Mouse (Mus musculus): ENCODE results near the gene Olfr1049.
"Not testable (repeated sequence)": the region's sequence is repeated elsewhere in the genome, so short reads cannot be mapped to it uniquely, and the experiment has no call there.

Olfr1049 gene

DNA sequence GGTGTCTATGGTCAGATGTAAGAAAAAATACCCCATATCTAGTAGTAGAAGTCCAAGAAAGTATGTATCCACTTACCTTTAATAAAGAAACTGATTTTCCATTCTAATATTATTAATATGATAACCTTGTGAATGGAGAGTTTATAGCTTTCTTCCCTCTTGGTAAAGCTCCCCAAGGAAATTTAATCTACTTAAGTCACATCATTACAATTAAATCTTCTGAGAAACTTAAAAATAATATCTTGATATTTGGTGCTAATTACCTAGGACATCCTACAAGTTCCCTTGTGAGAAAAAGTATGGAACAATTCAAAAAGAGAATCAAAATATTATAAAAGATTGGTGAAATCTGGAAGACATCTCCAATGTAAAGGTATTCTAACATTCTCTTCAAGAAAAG is at the start of gene Olfr1049:
Gene Olfr1049 (minus strand): TSS at position 101 of the 400 bp plus-strand sequence.
- DNase-seq: not testable (repeated sequence)

DNA sequence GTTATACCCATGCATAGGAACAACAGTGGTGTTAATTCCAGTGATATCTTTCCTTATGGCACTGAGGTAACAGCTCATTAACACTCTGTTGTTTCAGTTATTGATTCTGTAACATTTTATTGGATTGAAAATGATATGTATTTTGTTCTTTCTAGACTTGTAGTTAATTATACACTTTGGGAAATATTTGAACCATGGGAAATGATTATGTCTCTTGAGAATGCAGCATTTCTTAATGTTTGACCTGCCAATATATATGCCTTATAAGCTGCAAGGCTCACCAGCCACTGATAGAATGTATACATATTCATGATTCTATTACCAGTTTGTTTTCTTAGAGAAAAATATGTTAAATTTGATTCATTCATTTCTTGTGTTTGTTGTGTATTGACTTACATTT is 34.0 kb upstream of the Olfr1049 start, which contains the start of gene Olfr1052:
Gene Olfr1052 (plus strand): TSS at position 301 of the 400 bp plus-strand sequence.
- no peak for DNase-seq

DNA sequence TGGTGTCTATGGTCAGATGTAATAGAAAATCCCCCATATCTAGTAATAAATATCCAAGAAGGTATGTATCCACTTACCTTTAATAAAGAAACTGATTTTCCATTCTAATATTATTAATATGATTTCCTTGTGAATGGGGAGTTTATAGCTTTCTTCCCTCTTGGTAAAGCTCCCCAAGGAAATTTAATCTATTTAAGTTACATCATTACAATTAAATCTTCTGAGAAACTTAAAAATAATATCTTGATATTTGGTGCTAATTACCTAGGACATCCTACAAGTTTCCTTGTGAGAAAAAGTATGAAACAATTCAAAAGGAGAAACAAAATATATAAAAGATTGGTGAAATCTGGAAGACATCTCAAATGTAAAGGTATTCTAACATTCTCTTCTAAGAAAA is 20.9 kb upstream of the Olfr1049 start, which contains the start of gene Olfr1051:
Gene Olfr1051 (minus strand): TSS at position 101 of the 400 bp plus-strand sequence.
- not testable (repeated sequence) for DNase-seq

DNA sequence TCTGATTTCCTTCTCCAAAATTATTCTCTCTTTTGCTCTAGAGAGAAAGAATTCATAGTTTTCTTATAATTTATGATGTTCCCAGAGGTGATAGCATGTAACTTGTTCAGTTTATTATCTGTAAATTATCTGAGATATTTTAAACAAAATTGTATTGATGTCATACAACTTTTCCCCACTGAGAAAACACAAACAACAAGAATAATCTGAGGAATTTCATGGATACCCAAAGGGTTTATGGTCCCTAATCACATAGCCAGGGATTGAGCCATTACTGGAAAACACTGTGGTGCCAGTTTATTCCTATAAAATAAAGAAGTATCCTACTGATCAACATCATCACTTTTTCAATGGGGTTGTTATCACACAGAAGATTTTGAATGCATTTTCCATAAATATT is 17.9 kb downstream of the Olfr1049 start, which contains the start of gene Olfr1048:
Gene Olfr1048 (minus strand): TSS at position 101 of the 400 bp plus-strand sequence.
- DNase-seq: no peak

DNA sequence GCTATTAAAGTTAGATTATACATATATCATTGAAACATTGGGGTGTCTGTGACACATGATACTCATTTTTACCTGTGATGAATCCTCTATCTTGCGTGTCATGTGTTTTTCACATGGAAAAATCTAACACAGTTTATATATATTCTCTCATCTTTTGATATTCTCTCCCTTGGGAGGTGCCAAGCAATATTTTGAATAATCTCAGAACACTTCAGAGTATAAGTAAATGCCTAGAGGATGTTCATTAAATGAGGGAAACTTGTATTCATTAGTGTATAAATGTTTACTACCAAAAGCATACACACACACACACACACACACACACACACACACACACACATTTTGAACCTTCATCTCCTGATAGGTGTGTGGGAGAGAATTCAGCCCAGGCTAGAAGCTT is 26.8 kb downstream of the Olfr1049 start, which contains the start of gene Olfr1047:
Gene Olfr1047 (minus strand): TSS at position 101 of the 400 bp plus-strand sequence.
- DNase-seq: no peak

DNA sequence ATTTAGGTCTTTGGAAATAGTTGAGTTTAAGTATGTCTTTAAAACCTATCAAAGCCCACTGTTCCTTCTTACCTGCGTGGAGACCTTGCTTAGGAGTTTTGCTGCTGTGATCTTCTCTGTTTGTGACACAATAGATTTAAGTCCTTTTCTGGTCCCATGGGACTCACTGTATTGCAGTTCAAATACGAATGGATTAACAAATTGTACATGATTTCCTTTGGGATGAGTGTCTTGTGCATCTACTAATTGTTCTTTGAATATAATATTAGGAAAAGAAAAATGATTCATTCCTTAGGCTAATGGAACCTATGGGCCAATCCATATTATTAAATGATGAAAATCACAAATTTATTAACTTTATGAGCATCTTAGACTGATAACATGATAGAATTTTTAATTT is 38.9 kb downstream of the Olfr1049 start, which contains the start of gene Olfr1046:
Gene Olfr1046 (minus strand): TSS at position 101 of the 400 bp plus-strand sequence.
- DNase-seq: no peak
